Mouse (Mus musculus) CD4-positive helper T cell, adult 2 months (primary cell): ENCODE results near the gene Osbpl6.
A peak's percentile ranks its signal among the peaks of the same experiment; 100 is the strongest.
"Not testable (repeated sequence)": the region's sequence is repeated elsewhere in the genome, so short reads cannot be mapped to it uniquely, and the experiment has no call there.

Experiments
- DNase-seq: peaks from one replicate; pipeline ENCODE4 v3.0.0-alpha.2; 2012; ENCODE audit warnings: low read depth, missing footprints, low spot score

The Osbpl6 gene

DNA sequence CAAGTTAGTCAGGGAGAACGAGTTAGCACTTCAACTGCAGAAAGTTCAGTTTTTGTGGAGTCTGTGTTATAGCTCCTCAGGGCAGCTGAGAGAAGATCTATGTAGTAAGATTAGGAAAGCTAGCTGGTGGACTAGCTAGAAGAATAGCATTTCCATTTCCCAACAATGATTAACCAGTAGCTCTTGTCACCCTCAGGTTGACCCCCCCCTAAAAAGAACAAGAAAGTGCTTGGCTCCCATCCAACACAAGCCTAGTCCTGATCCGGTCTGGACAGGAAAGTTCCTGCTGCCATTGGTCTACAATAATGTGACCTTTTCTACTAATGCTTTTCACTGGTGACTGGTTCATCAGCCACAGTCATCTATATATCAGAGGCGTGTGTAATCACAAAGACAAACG, 157.6 kb downstream of the Osbpl6 start:
- no peak for DNase-seq

DNA sequence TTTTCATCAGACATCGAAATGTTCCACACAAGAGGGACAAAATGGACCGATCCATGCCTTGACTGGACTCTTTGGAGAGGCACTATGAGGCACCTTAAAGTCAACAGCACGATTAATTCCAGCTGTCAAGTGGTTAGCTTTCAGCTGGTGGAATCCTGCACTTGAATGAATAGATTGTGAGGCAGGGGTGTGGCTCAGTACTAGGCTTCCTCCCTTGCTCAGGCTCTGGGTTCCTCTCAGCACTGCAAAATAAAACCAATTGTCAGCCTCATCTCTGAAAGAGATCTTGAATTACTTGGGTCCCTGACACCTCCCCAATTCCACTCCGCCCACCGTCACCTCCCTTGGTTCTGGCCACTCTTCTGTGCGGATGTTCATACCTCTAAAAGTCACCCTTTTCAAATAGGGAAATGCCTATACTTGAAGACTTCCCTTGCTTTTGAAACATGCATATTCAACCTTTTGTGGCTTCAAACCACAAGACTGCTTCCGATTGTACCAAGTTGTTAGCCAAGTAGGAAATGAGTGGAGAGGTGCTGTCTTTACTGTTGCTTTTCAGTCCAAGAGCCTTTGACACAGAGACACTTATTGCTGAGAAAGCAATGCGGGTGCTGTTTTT, 160.7 kb downstream of the Osbpl6 start:
- peak; percentile 56 for DNase-seq

DNA sequence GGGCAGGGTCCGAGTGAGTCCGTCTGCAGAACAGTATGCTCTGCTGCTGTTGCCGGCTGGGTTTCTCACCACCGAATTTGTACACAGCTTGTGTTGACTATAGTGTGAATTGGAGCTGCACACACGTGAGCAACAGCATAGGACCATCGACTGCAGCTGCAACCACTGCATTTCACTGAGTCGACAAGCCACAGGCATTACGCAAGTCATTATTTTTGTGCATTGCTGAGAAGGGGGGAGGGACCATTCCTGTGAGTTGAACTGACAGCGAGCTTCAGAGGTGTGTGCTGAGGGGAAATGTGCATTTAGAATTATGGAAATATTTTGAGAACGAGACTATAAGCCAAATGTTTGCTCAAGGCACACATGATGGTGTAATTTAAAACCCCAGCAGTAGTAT, 165.2 kb downstream of the Osbpl6 start:
- no peak for DNase-seq

GRCm38 (mm10) chr2:76578911-76579310, 172.6 kb downstream of the Osbpl6 start:
- DNase-seq, result no peak

- no peak for DNase-seq
These were observed 178.8 kb downstream of the Osbpl6 start for GRCm38 (mm10) chr2:76585090-76585489.

DNA sequence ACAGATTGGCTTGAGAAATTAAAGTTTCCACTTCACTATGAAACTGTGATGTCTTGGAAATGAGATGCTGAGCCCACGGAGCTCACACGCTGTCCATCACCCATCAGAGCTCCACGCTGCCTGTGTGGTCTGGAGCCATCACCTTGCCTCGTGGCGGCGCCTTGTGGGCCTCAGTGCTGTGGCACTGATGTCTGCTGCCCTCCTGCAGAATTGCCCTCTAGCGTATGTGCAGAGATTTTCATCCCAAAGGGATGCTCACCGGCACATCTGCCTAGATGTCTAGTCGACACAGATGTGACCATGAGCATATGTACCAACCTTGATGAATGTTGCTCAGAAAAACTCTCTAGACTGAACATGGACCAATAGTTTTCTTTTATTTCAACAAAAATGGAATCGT, 180.6 kb downstream of the Osbpl6 start:
- DNase-seq, result no peak

GRCm38 (mm10) chr2:76590221-76590620, 183.9 kb downstream of the Osbpl6 start:
- no peak for DNase-seq

- DNase-seq, result no peak
These were observed 186.2 kb downstream of the Osbpl6 start for GRCm38 (mm10) chr2:76592401-76592924.

GRCm38 (mm10) chr2:76597521-76597920, 191.2 kb downstream of the Osbpl6 start:
- no peak for DNase-seq

GRCm38 (mm10) chr2:76599214-76599613, 192.9 kb downstream of the Osbpl6 start:
- DNase-seq, result no peak

GRCm38 (mm10) chr2:76602256-76602655, 195.9 kb downstream of the Osbpl6 start:
- DNase-seq, result no peak

- DNase-seq, result no peak
These were observed 200.4 kb downstream of the Osbpl6 start for GRCm38 (mm10) chr2:76606704-76607103.

- DNase-seq, result no peak
These were observed 204.2 kb downstream of the Osbpl6 start for GRCm38 (mm10) chr2:76610326-76611104.

- no peak for DNase-seq
These were observed 205.7 kb downstream of the Osbpl6 start for GRCm38 (mm10) chr2:76611996-76612395.

DNA sequence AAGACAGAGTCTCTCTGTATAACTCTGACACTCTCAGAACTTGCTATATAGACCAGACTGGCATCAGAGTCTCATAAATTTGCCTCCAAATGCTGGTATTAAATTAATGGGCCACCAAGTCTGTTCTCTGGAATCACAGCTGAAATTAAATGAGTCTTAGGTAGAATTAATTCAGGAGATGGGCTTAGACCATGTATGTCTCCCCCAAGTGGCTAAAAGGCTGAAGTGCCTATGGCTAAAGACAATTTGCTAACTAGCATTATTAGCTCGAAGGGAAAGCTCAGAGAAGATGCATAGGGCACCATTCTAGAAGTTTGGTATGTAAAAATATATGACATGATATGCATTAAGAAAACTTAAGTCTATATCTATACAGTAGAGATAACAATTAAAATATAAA, 211.8 kb downstream of the Osbpl6 start:
- DNase-seq, result peak; percentile 20

GRCm38 (mm10) chr2:76620188-76620587, 213.9 kb downstream of the Osbpl6 start:
- DNase-seq, result no peak

- DNase-seq, result no peak
These were observed 215.4 kb downstream of the Osbpl6 start for GRCm38 (mm10) chr2:76621724-76622123.

DNA sequence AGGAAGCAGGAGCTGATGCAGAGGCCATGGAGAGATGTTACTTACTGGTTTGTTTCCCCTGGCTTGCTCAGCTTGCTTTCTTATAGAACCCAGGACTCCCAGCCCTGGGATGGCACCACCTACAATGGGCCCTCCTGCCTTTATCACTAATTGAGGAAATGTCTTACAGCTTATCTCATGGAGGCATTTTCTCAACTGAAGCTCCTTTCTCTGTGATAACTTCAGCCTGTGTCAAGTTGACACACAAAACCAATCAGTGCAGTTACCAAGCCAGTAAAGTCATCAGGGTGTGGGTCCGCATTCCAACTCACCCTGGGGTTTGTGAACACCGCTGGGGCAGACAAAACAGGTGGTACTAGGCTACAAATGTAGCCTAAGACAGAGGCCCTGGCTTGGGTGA, 216.0 kb downstream of the Osbpl6 start:
- not testable (repeated sequence) for DNase-seq

GRCm38 (mm10) chr2:76630293-76630692, 224.0 kb downstream of the Osbpl6 start:
- no peak for DNase-seq

DNA sequence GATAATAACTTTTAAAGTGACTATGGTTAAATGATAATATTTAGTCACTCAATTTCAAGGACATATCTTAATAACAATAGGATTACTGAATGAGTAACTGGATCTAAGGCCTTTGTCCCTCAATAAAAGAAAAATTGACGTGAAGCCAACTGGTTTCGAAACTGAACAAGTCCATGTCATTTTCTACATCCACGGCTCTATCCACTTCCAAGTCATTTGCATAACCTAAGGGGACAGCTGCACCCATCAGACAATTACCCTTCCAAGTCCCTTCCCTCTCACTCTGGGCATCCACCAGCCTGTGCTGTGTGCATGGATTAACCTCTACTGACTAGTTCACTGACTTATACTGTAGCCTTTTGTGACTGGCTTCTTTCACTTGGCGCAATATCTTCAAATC, 225.3 kb downstream of the Osbpl6 start:
- no peak for DNase-seq

DNA sequence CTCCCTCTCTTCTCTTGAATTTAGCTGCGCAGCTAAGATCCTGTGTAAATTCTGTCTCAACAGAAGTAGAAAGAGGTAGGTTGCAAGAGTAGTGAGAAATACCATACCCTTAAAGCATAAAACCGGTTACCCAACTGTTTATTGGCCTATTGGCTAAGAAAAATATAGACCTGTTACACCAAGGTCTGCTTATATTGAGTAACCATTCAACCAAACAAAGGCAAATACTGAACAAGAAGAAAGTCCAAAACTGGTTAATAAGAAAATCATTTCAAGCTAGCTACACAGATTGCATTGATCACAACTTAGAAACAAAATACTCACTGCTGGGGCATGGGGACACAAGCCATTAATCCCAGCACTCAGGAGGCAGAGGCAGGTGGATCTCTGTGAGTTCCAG, 233.3 kb downstream of the Osbpl6 start:
- DNase-seq, result no peak

DNA sequence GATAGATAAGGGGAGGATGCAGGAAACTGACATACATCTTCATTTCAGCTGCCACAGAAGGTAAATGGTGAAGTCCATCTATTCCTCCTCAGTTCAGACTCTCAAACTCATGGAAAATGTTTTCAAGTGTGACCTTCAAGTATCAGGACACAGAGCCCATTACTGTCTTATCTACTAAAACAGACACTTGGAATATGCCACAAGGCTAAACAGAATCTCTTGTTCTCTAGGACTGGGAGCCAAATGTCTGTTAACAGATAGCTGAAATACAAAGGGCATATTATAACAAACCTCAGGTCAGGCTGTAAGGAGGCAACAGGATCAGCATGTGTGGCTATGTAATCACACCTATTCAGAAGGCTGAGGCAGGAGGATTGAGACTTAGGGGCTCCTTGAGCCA, 237.5 kb downstream of the Osbpl6 start:
- DNase-seq, result no peak

GRCm38 (mm10) chr2:76647441-76647869, 241.1 kb downstream of the Osbpl6 start:
- DNase-seq, result no peak
